Mouse (Mus musculus): ENCODE measurements at regions not wholly inside any gene's neighbourhood (a gene's known extent, or its start where the extent isn't known, plus 50 kb on each side); places are given as distances from the start of the nearest gene placed in this dataset.

DNA sequence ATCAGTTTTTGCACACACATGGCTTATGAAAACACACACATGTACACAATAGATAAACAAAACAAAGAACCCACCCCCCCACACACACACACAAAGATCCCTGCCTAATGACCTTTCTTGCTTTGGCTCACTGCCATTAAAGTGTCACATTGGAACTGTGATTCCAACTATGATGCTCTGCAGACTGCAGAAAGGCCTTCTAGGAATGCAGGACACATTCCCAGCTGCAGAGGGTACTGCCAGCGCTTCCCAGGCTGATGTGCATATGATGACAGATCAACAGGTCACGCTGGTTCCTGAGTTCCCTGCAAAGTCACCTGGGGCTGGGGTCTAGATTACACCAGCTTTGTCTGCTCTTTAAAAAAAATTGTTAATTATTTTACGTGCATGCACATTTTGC is 68.1 kb upstream of the Ppm1j start:
- Histone ChIP-seq H3K4me1 (ENCODE audit: control insufficient read depth, insufficient read depth, insufficient read length, low read length) (no peaks in the 10 kb centered on the region), H3K27ac (replicated peaks; ENCODE audit: low read depth, low read length) (no peak overlapping the region), H3K4me3 (ENCODE audit: insufficient read depth, low read depth, low read length) (no peak overlapping the region)

GRCm38 (mm10) chr3:104713836-104714631 is 66.8 kb upstream of the Ppm1j start:
- Histone ChIP-seq H3K27ac (replicated peaks; ENCODE audit: low read depth, low read length) (no peak overlapping the region), H3K4me1 (ENCODE audit: control insufficient read depth, insufficient read depth, insufficient read length, low read length) (no peaks in the 10 kb centered on the region), H3K4me3 (ENCODE audit: insufficient read depth, low read depth, low read length) (peak overlapping the region; percentile 35)

DNA sequence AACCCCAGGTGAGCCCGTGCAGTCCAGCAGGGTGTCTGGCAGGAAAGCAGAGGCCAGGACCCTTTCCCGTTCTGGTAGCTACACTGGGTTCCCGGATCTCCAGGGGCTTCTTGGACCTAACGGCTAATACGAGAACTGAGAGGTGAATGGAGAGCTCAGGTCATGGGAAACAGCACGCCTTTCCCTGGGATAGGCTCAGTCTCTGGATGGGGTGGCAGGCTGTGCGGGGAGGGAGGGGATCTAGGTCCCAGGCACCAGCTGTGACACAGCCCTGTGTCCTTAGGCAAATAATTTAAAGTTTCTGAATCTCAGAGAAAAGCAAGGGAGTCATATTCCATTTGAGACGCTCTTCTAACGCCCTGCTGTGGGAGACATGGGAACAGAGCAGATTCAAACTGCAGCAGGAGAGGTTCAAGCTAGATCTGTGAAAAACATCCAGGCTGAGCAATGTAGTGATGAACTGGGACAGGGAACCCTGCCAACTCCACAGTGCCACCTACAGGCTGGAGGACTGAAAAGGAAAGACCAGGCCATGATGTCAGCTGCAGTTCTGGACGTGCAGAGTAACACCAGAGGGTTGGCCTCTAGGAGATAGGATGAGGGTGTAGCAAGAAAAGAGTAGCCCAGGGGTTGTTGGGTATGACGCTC is 66.1 kb upstream of the Ppm1j start:
- no peak overlapping the region for H3K27ac ChIP-seq (replicated peaks; ENCODE audit: low read depth, low read length)
- H3K4me1 ChIP-seq (ENCODE audit: control insufficient read depth, insufficient read depth, insufficient read length, low read length) = no peaks in the 10 kb centered on the region
- H3K4me3 ChIP-seq (ENCODE audit: insufficient read depth, low read depth, low read length) = peak overlapping the region; percentile 35
